Mouse (Mus musculus) right cerebral cortex, postnatal 4 days (tissue): ENCODE measurements at regions not wholly inside any gene's neighbourhood (a gene's known extent, or its start where the extent isn't known, plus 50 kb on each side); places are given as distances from the start of the nearest gene placed in this dataset.

Source experiments
- DNase-seq: peaks from one replicate; pipeline ENCODE4 v3.0.0-alpha.2; 2022

DNA sequence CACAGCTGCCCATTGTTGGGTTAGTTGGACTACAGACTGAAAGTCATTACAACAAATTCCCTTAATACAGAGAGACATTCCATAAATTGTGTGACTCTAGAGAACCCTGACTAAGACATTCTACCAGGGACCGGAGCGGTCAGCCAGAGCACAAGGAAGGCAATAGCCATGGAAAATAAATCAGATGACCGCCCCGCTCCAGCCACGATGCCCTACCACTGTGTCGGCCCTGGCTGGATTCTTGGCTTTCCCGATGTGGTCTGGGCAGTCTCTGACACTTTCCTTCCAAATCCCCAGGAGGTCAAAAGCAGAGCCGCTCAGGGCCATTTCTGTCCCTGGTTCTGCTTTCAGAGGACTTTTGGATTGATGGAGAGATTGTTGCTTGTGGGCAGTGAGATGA, 57.8 kb downstream of the Lsm3 start:
- DNase-seq: no peak

DNA sequence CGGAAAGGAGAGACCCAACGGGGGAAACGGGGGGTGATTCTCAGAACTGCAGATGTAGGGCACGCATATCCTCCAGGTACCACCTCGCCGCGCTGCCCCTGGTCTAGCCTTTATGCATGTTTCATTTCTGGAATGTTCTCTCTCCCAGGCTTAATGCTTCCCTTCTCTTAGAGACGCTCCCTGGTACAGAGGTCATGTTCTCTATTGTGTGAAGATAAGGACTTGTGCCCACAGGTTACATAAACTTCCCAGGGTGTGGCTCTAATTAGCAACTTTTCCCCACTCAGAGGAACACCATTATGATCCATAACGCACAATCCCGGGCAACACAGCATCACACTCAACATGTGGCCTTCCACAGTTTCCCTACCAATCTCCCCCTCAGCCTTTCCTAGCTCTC, 58.7 kb downstream of the Lsm3 start:
- DNase-seq: no peak

DNA sequence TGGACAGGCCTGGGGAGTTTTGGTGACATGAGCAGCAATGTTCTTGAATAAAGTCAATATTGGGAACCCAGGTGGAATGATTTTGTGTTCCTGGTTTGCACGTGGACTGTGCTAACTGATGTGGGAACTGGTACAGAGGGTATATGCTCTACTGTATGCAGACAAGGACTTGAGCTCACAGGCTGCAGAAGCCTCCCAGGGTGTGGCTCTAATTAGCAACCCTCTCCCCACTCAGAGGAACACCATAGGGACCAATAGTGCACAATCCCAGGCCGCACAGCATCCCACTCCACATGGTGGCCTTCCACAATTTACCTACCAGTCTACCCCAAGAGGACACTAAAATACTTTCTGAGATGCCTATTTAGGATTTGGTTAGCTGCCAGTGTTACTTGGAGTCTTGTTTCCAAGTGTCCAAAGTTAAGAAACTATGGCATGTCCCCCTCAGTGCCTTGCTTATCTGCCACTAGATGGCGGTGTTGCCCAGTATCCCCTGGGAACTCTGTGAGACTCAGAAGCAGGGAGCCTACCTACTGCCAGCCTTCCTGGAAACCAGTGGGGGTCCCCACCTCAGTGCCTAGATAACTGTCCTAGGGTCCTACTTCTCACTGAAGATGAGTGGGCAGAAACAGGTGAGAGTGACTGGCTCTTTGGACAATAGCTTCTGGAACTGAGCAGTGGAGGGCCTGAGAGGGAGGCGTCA, 60.1 kb downstream of the Lsm3 start:
- DNase-seq: peak; percentile 78

DNA sequence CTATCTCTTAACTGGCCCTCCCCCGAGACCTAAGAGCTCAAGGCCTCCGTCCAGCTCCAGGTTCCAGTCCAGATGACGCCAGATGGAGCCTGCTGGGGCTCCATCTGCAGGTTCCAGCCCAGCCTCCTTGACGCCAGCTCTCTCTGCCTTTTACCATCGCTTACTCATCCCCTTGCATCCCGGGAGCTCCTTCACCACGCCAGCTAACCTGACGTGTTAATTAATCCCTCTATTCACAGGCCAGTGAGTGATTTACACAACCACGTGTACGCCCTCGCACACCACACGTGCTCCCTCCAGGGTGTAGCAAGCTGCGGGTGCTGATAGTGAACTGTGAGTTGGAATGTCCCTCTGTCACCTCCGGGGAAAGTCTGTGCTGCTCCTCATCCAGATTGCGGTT, 61.2 kb downstream of the Lsm3 start:
- DNase-seq: no peak

DNA sequence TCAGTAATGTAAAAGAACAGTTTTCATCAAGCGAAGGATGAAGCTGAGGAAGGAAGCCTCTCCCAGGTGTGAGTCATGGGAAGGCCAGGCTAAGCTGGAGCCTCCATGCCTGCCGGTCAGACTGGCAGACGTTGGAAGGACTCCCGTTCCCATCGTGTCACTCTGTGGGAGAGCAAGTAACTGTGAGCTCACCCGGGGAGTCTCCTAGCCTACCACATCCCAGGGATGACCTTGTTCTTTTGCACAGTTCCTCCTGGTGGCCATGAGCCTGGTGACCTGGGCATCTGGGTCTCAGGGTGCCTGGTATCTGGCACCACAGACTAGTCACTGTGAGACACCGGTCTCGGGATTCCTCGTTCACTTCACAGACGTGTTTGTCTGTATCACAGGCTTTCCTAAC, 63.9 kb downstream of the Lsm3 start:
- no peak for DNase-seq

DNA sequence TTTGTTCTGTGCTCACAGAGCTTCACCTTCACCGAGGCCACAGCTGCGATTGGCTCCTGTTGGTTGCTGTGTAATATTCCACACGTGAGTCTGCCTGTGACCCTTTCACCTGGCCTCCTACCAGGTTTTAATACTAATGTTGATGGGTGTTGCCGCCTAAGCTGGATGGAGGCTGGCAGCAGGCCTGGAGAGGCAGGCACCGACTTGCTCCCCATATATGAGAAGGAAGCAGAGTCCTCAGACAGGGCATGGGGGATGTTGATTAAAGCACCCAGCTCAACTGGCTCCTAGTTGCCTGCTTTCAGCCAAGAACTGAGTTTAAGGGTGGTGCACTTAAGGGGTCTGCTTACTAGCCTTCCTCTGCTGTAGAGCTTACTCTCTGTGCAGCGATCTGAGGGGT, 64.9 kb downstream of the Lsm3 start:
- DNase-seq: no peak

DNA sequence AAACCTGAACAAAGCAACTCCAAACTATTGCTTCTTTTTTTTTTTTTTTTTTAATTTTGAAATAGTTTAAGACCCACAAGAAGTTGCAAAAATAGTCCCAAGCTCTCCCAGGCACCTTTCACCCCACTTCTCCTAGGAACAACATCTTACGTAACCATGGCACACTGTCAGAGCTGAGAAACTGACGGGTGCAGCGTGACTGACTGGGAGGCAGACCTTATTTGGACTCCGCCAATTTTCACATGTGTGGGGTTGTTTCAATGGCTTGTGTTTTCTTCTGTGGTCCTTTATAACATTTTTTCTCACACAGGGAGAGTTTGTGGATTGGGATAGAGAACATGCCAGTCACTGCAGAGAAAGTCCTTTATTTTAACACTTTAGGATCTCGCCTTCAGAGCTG, 66.6 kb downstream of the Lsm3 start:
- DNase-seq: no peak

DNA sequence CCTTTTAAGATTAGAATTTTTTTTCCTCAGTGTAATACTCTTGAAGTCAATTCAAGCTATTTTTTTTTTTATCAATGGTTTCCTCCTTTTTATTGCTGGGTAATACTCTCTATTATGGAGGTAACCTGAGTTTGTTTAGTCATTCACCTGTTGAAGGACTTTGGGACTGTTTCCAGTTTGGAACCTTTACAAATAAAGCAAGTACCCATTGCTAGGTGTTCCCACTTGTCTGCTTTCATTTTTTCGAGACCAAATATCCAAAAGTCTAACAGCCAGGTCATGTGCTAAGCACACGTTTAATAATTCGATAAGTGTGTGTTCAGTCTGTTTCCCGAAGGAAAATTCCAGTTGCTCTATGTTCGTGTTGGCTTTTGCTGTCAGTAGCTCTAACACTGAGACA, 67.6 kb downstream of the Lsm3 start:
- no peak for DNase-seq

DNA sequence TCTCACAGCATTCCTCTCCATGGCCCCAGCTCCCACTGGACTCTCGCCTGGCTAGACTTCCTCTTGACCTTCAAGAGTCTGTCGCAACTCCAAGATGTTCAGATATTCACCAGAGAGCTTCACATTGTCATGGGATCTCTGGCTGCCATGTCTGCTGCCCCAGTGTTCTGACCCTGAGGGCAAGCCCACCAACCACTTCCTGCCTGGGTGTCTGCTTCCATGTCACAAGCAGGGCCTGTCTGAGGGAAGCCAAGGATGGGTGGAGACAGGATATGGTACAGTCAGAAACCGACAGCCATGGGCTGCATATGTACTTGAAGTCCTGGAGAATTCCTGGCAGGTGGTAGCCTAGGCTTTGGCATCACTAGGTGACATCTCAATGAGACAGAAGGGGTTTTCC, 69.8 kb downstream of the Lsm3 start:
- no peak for DNase-seq

DNA sequence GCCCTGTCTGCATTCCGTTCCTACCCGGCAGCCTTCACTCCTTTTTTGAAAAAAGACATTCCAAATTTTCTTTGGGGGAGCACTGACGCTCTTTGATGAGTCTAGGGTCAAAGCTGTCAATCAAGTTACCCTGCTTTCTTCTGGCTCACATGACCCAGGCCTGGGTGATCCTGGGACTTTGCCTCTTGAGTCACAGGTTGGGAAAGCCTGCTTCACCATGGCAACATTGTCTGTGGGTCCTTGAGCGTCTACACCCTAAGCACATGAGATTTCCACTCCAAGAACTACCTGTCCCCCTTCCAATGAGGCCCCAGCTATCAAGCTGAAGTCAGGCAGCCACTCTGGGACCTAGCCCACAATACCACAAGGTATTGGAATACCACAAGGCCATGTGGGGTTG, 73.5 kb downstream of the Lsm3 start:
- no peak for DNase-seq

DNA sequence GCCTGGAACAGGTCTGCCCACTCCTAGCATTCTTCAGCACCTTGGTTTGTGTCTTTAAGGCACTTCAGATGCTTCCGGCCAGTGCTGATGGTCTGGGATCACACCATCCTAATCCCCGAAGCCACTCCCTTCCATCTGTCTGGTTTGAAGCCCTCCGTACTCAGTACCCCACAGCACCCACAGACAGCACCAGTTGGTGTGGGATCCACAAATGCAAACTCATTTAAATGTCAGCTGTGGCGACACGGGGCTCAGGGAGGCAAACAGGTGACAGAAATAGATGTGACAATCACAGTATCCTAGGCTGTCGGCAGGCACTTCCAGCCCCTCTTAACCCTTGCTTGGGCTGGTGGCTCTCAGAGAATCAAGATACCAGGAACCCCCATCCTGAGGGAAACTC, 74.7 kb downstream of the Lsm3 start:
- DNase-seq: no peak

DNA sequence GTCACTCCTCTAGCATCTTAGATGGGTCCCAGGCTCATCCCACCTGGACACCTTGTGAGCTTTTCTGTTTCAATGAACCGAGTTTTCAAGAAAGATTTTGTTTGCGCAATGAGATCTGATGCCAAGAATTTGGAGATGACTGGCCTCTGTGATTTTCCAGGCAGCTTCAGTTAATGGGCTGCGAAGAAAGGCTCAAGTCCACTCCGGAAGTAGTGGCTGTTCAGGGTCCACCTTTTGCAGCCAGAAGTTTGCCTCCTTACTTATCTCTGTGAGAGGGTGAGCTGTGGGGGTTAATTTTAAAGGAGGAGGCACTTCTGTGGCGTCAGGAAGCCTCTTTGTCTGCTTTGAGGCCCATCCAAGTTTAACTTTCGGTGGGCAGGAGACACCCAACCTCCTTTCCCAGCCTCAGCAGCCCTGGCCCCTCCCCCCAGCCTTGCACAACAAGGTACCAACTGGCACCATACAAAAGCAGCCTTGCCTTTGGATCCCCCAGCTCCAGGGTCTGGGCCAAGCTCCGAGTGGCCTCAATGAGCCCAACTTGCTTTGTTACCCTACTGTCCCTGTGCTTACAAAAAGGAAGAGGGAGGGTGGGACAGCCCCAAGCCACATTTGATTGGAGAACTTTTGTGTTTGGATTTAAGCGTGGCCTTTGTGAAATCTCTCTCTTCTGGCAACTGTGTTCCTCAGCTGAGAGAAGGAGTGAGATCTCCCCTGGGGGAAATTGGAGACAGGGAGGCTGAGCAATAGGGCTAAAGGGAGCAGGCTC, 75.3 kb downstream of the Lsm3 start:
- peak; percentile 19 for DNase-seq

DNA sequence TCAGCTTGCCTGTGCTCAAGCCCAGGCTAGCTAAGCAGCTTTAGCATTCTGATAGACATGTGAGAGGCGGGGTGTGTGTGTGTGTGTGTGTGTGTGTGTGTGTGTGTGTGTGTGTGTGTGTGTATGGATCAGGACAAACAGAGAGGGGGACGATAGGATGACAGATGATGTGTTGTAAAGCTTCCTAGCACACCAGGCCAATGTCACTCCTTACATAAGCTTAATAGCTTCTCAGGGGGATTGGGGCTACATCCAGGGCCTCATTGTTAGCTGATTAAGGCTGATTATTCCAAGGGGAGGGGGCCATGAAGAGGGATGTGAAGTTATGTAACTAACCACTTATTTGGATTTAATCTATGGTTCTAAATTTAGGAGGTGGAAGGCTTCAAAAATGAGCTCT, 76.9 kb downstream of the Lsm3 start:
- DNase-seq: no peak

DNA sequence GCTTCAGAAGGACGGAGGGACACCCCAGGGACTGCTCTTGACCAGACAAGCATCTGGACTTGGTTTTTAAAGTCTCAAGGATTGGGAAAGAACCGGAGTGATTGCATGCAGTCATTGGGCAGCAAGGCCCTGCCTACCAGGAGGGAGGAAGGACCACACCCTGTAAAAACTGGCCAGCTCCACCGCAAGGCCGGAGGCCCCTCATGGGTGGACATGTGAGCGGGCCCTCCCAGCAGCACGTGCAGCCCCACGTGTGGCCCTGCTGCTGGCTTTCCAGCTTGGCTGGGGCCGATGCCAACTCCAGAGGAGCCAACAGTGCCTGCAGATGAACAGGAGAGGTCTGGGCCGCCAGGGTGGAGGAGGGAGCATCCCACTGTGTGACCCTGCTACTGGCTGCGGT, 83.2 kb downstream of the Lsm3 start:
- peak; percentile 67 for DNase-seq

DNA sequence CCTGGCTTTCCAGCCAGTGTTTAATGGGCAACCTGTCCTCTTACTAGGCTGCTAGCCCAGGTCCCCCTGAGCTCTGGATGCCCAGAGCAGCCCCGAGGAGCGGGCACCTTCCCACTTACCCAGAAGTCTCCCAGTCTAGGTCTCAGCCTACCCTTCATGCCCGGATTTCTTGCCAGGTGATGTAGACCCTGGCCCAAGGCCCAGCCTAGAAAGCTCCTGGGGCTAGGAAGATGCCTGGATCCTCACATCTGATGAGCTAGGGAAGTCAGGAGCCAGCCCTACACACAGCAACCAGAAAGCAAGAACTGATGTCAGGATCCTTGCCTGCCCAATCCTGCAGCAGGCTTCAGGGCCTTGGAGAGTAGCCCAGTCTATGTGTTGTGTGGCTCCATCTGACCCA, 83.7 kb upstream of the Slc6a6 start:
- DNase-seq: no peak

DNA sequence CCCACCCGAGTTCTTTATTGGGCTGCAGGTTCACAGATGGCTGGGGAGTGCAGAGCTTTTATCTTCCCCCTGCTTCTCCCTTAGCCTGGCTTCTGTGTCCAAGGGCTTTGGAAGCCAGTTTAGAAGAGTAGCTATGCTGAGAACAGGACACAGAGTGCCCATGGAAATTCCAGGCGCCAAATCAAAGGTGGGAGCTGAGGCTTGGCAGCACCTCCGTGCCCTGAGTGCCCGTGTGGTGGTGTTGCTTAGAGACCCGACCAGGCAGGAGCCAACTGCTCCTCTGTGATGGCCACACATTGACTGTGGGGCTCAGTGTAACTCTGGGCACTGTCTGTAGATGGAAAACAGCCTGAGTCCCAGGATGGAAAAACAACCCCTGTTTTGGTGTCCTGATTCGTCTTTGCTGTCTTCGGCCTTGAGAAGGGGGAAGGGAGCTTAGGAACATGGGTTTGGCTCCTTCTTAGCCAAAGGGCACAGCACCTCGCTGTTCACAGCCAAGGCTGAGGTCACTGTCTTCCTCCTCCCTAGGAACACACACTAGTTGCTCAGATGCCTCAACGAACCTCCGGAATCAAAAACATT, 77.1 kb upstream of the Slc6a6 start:
- no peak for DNase-seq

DNA sequence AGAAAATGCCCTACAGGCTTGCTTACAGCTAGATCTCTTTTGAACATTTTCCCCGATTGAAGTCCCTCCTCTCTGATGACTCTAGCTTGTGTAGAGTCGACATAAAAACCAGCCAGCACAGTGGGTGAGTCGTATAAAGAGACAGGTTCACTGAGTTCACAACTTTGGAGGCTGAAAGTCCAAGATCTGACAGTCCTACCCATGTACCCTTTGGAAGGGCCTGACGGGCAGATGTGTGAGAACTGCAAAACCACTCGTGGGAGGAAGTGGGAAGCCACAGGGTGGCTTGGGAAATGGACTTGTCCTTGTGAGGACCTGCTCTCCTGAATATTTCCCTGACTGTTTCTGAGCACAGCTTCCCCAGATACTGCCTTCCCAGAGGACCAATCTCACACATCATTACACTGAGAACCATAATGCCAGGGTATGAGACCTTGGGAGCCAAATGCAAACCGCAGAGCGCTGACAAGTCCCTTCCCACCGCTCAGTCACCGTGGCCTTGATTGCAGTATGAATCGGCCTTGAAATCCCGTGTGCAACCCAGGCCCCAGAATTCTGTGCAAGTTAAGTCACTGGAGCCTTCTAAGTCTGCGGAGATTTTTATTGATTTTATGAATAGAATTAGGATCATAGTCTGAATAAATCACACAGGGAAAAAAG, 76.1 kb upstream of the Slc6a6 start:
- DNase-seq: no peak

DNA sequence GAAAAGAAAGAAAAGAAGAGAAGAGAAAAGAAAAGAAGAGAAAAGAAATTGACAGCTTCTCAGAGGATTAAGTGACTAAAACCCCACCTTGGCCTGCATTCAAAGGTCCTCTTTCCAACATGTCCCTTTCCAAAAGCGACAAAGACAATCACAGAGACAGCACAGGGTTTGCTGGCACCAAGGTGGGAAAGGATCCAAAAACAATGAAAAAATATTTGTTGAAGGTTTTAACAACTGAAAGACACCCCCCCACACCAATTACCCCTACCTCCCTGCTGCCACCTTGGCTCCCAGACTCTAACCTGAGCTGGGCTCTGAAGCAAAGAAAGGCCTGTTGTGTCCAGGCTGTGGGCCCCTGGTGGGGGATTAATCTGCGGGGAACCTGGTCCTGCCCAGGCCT, 74.2 kb upstream of the Slc6a6 start:
- no peak for DNase-seq

DNA sequence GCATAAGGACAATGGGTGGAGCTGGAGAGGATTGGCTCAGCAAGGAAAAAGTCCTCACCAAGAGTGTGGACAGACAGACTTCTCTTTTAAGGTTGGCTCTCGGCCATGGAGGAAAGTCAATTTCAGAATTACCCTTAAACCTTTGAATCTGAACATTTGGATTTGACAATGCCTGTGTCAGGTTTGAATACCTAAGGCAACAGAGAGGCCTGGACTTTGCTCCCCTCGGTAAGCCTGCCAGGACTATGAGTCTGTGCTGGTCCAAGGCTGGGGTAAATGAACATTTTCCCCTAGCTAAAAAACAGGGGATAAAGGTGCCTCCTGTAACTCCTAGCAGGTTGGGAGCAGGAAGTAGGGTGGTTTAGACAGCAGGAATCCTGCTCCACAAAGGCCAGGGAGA, 68.8 kb upstream of the Slc6a6 start:
- no peak for DNase-seq

DNA sequence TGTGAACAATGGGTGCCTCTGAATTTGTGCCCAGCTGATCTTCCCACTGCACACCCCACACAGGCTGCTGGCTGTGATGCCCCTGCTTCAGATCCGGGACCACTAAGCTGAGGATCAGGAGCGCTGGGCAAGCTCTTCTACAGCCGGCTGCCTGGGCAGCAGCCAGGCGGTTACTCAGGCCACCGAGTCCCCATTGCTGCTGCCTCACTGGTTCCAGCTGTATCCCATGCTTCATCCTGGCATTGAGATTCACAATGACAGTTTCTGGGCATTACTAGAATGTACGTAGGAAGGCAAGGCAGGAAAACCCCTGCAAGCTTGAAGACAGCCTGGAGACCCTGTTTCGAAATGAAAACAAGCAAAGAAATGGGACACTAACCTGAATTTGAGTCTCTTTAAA, 67.3 kb upstream of the Slc6a6 start:
- peak; percentile 56 for DNase-seq

DNA sequence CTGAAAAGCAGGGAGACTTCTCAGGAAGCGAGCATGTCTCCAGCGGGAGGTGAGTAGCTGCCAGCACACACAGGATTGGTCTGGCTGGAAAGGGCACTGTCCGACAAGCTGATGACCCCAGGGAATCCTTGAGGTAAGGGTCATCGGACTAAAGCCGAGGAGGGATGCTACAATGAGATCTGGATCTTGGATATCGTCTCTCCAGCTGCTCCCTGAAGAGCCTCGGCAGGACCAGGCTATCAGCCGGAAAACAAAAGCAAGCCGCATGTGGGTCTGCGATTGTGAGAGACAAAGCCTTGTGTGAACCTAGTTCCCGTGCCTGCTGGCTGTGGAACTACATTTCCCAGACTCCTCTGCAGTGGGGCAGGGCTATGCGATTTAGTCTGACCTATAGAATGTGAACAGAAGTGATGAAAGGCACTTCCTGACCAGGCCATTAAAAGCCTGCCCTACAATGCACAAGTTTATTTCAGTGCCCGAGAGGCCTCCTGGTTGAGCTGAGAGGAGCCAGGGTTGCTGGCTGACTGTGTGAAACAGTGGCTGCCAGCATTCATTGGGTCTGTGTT, 66.7 kb upstream of the Slc6a6 start:
- peak; percentile 56 for DNase-seq

DNA sequence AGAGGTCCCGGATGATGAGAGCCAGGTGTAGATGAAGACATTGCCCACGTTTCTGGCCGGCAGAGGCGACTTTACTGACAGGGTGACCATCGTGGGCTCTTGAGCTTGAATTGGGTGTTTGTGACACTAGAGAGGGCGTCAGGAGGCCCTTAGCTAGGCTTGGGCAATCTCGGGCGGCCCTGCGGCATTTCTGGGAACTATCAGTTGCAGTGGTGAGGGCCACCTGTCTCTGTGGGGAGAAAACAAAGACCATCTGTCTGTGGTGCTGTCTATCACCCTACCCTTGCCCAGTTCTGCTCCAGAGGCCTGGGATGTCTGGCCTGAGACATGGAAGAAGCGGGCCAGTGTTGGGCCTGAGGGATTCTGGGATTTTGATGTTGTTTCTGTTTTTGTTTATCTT, 66.2 kb upstream of the Slc6a6 start:
- no peak for DNase-seq

DNA sequence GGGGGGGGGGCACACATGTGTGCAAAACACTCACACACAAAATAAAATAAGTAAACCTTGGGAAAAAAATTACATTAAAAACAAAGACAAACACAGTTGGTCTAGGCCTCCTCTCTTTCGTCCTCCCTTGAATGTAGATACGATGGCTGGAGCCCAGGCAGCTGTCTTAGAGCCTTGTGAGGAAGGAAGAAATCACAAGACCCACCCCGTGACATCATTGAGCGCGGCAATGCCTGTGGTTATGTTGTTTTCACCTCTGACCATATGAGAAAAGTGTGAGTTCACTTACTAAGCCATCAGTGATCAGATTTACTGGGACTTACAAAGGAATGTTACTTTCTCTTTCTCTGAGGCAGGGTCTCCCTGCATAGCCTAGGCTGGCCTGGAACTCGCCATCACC, 64.8 kb upstream of the Slc6a6 start:
- no peak for DNase-seq
